9 mouse cellular contexts compared by ENCODE assay signal in the genomic region with DNA sequence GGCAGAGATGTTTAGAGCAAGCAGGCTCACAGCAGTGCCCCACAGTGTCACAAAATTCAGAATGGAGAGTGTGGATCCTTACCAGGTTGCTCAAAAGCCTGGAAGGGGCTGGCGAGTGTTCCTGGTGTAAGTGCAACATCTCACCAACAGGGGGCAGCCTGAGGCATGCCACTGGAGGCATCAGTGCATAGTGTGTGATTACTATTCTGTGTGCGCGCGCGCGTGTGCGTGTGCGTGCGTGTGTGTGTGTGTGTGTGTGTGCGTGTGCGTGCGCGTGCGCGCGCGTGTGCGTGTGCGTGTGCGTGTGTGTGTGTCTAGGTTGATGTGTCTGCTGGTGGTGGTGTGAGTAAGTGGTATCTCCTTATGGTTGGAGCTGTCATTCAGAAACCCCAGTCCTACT. TPM values are rescaled to one million over a fixed set of nuclear protein-coding genes. Genes with fewer than 3 reads are reported as not detected.
DNase-seq lines count a peak whose midpoint lies in the region; ATAC-seq and TF ChIP-seq lines count a peak whose summit lies in the region.
"Had no signal": no experiment of that assay in that cellular context is flagged by ENCODE, and none has a peak within 500 bp of the region (broad histone marks: within the 10 kb centered on the region; RNA-seq: fewer than 3 reads in every experiment).

No protein-coding gene starts in this region.

- H3K4me2 ChIP-seq in embryonic facial prominence, embryonic 14.5 days (ENCODE audit: low read depth, low read length), result 0 out of 2 replicates have a peak overlapping the region, but pooled peaks have one; percentile 15
- peak overlapping the region; percentile 30; the same call in 1 of the 2 replicates for H3K4me2 ChIP-seq in neural tube, embryonic 13.5 days

- H3K9me3 ChIP-seq in embryonic facial prominence, embryonic 14.5 days (ENCODE audit: control insufficient read depth, low read length), result no peaks in the 10 kb centered on the region
- no peaks in the 10 kb centered on the region for H3K9me3 ChIP-seq in limb, embryonic 10.5 days (replicated peaks)
- no peaks in the 10 kb centered on the region for H3K9me3 ChIP-seq in neural tube, embryonic 13.5 days

- peak; percentile 79 for TF ChIP-seq CTCF in lung, adult 2 months (IDR thresholded peaks at IDR 0.05; ENCODE audit: insufficient read depth, low read length)

- no peak overlapping the region for H3K4me3 ChIP-seq in lung, adult 2 months (replicated peaks; ENCODE audit: extremely low read depth, low read depth, low read length)
- no peak overlapping the region for H3K4me3 ChIP-seq in embryonic facial prominence, embryonic 14.5 days (ENCODE audit: low read depth, low read length)
- H3K4me3 ChIP-seq in limb, embryonic 10.5 days, result no peak overlapping the region
- no peak overlapping the region for H3K4me3 ChIP-seq in neural tube, embryonic 13.5 days

- WGBS in lung, adult 2 months, result 80% methylated on average over 20 of the region's 20 CpGs
- WGBS in embryonic facial prominence, embryonic 14.5 days, result 59% methylated on average over 20 of the region's 20 CpGs
- 64% methylated on average over 20 of the region's 20 CpGs for WGBS in limb, embryonic 10.5 days
- 64% methylated on average over 20 of the region's 20 CpGs for WGBS in neural tube, embryonic 13.5 days

- no peaks in the 10 kb centered on the region for H3K4me1 ChIP-seq in lung, adult 2 months (ENCODE audit: control insufficient read depth, insufficient read depth, low read length)
- no peaks in the 10 kb centered on the region for H3K4me1 ChIP-seq in embryonic facial prominence, embryonic 14.5 days (ENCODE audit: control insufficient read depth, insufficient read depth, low read length)
- H3K4me1 ChIP-seq in limb, embryonic 10.5 days, result no peaks in the 10 kb centered on the region
- no peaks in the 10 kb centered on the region for H3K4me1 ChIP-seq in neural tube, embryonic 13.5 days (replicated peaks)

- TF ChIP-seq POLR2A in lung, adult 2 months (IDR thresholded peaks at IDR 0.05; ENCODE audit: borderline replicate concordance, extremely low read depth, low read depth, low read length), result no peak

- no peak overlapping the region for H3K27ac ChIP-seq in embryonic facial prominence, embryonic 14.5 days (replicated peaks; ENCODE audit: low read depth, low read length)
- H3K27ac ChIP-seq in limb, embryonic 10.5 days, result no peak overlapping the region
- H3K27ac ChIP-seq in neural tube, embryonic 13.5 days (replicated peaks), result no peak overlapping the region
- H3K27ac ChIP-seq: macrophage had no signal

- no peaks in the 10 kb centered on the region for H3K36me3 ChIP-seq in embryonic facial prominence, embryonic 14.5 days (ENCODE audit: control insufficient read depth, insufficient read depth, low read length)
- H3K36me3 ChIP-seq in limb, embryonic 10.5 days, result no peaks in the 10 kb centered on the region
- no peaks in the 10 kb centered on the region for H3K36me3 ChIP-seq in neural tube, embryonic 13.5 days

- H3K27me3 ChIP-seq in embryonic facial prominence, embryonic 14.5 days (replicated peaks; ENCODE audit: control insufficient read depth, insufficient read depth, low read length), result no peaks in the 10 kb centered on the region
- peaks cover 15% of the 10 kb centered on the region; the same call in 1 of the 2 replicates for H3K27me3 ChIP-seq in limb, embryonic 10.5 days (ENCODE audit: low read depth, poor library complexity, severe bottlenecking)
- H3K27me3 ChIP-seq in neural tube, embryonic 13.5 days, result peaks cover 6% of the 10 kb centered on the region; the same call in 1 of the 2 replicates

- no peak overlapping the region for H3K9ac ChIP-seq in embryonic facial prominence, embryonic 14.5 days (ENCODE audit: low read depth, low read length)
- no peak overlapping the region for H3K9ac ChIP-seq in neural tube, embryonic 13.5 days

- ATAC-seq in embryonic facial prominence, embryonic 14.5 days (ENCODE audit: low read depth), result peak; percentile 60; the same call in 1 of the 2 replicates
- peak; percentile 32 for ATAC-seq in inflammation-experienced regulatory T-cells, adult 6 months
- ATAC-seq in neural tube, embryonic 13.5 days (ENCODE audit: low read depth), result peak; percentile 74; the same call in 1 of the 2 replicates
- no peak for ATAC-seq in erythroblast, adult 5-6 weeks (replicated peaks; ENCODE audit: low FRiP score, poor library complexity, severe bottlenecking)

- DNase-seq in lung, adult 2 months, result no peak
- no peak for DNase-seq in lung, adult 18-20 months
- DNase-seq in adrenal gland, postnatal 25 days, result peak; percentile 40
- DNase-seq in embryonic facial prominence, embryonic 14.5 days (ENCODE audit: low spot score), result peak; percentile 30
- peak; percentile 73 for DNase-seq in limb, embryonic 10.5 days (ENCODE audit: low spot score)

RNA-seq across cellular contexts. Expression of a gene that starts 18.8 kb away (rescaled TPM):
- 5.4 and 9.9 TPM in 2 replicates for polyA plus RNA-seq in lung, adult 2 months (2012; rRNA removed)
- total RNA-seq in adrenal gland, postnatal 25 days (2021), result 0.29 TPM in 1 of 2 replicates, not detected in the other
- not detected in 2 replicates for polyA plus RNA-seq in embryonic facial prominence, embryonic 14.5 days (2014; fragmentation: Nextera tagmentation; extraction: Ambion mirVana)
- polyA plus RNA-seq in inflammation-experienced regulatory T-cells, adult 6 months (2017; shearing (Covaris generic)), result not detected
- 0.83 and 2.8 TPM in 2 replicates for polyA plus RNA-seq in limb, embryonic 10.5 days (2016; fragmentation: Nextera tagmentation; extraction: Ambion mirVana)
- 0.10 TPM in 1 of 2 replicates, not detected in the other for polyA plus RNA-seq in neural tube, embryonic 13.5 days (2015; fragmentation: Nextera tagmentation; extraction: Ambion mirVana)
- not detected in 2 replicates for total RNA-seq in erythroblast, adult 5-6 weeks (2015; ENCODE audit: low replicate concordance)
- total RNA-seq in erythroblast, adult 5-6 weeks (2017; ENCODE audit: low replicate concordance), result not detected in 2 replicates
- polyA plus RNA-seq: macrophage had no signal

Comparison
In these comparisons a context has a peak if more than half of its experiments do, and no peak if none do; other contexts are left out.
1. DNase-seq: peak in adrenal gland, postnatal 25 days (single experiment), embryonic facial prominence, embryonic 14.5 days (single experiment) and limb, embryonic 10.5 days (single experiment); none in lung, adult 2 months (single experiment) and lung, adult 18-20 months (0 of 2).